Mouse (Mus musculus): ENCODE measurements around the gene Sdcbp2.

Gene Sdcbp2

DNA sequence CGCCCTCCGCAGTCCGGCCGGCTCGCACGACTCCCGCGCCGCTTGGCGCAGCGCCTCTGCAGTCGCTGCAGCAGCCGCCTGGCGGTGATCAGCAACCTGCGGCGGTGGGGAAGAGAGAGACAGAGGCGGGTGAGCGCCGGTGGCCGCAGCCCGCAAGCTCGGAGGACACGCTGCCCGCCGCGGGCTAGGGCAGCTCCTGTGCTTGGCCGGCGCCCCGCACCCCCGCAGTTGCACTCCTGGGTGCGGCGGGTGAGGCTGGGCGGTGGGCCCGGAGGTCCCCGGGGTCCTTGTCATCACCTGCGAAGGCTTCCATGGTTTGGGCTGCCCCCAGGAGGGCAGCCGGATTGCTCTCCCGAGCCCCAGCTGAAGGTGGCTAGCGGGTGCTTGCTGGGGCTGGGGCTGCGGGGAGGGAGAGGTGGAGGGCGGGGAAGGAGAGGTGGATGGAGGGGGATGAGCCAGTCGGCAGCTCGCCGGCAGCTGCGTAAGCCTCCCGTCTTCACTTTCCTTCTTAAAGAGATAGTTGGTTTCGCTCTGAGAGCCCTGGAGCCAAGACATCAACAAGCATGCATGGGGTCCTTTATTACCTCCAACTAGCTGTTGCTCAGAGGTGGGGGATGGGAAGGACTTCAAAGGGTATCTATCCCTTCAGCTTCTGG is 59.9 kb downstream of the Sdcbp2 start, which contains the start of gene Snph:
Snph (minus strand) TSS at position 435 of the 656 bp plus-strand sequence.
- peak; percentile 60 for DNase-seq

DNA sequence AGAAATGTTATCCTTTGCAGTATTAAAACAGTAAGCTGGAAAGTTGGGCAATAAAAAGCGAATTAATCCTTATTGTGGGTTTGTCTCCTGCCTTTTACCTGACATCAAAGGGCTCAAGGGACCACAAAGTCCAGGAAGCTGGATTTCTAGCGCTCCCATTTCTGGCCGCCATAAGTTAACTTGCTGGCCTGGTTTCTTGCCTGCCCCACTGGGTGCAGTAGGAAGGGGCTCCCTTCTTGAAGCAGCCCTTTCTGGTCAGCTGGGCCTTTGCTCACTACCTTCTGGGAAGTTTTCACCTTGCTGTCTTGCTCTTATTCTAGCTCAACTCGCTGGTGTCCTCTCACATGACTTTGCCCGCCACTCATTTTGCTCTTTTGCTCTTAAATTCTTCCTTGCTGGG is 60.6 kb downstream of the Sdcbp2 start:
- no peak for DNase-seq

DNA sequence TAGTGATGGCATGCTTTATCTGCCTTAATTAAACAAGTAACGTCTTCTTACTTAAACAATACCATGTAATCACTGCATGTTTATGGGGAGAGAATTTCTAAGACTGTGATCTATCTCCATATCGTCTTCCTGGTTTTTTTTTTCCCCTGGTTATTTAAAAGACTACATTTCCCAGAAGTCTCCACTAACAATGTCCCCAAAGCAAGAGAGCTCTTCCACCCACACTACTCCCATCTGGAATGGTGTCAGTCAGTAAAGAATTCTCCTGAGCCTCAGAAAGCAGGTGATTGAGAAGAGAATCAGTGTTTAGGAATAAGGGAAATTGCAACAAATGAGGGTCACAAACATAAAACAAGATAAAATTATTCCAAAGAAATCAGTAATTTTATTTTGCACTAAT is 62.5 kb downstream of the Sdcbp2 start:
- no peak for DNase-seq

DNA sequence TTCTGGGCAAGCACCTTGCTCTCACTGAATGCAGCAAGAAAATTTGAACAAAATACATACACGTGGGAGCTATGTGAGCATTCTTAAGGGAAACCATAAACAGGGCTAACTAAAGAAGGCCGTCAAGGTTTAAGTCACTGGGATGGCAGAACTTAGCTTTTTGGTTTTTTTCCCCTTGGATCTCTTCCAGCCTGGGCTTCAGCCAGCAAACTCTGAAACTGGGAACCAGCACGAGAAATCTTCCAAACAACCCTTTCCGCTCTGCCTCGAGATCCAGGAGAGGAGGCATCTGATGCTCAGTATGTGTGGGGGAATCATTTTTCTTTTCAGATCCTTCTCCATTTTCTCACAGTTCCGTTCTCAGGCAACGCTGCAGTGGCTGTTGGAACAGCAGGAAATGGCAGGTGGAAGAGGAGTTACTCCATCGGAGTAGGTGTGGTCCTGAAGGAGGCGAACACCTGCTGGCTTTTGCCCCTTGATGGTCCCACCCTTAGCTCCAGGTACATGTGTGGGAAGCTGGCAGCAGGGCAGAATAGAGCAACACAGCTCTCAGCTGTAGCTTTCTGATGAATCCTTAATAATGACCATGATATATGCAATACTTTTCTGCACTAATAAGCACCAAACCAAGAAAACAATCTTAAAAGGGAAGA is 63.1 kb downstream of the Sdcbp2 start:
- DNase-seq, result no peak

- no peak for DNase-seq
Measured at GRCm38 (mm10) chr2:151636015-151636402, 63.6 kb downstream of the Sdcbp2 start.
